Comparison of ENCODE assay signal across 27 mouse cellular contexts in the genomic region with DNA sequence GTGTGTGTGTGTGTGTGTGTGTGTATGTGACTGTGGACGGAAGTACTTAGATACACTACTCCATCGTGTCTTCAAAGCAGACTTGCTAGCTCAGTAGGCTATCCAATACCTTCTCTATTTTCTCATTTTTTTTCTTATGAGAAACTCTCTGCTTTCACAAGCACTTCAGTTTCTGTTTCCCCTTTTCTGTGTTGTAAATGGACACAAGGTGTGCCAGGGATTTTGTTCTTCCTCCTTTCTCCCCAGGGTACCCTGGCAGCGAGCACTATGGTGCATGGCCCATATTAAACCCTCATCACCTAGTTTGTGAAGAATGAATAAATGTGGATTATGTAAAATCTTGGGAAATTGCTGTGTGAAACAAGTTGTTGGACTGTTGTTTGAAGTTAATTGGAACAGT. TPM values are rescaled to one million over a fixed set of nuclear protein-coding genes. Genes with fewer than 3 reads are reported as not detected.
DNase-seq lines count a peak whose midpoint lies in the region; ATAC-seq and TF ChIP-seq lines count a peak whose summit lies in the region.
"Had no signal": no experiment of that assay in that cellular context is flagged by ENCODE, and none has a peak within 500 bp of the region (broad histone marks: within the 10 kb centered on the region; RNA-seq: fewer than 3 reads in every experiment).

No protein-coding gene starts in this region.

- peaks cover 15% of the 10 kb centered on the region for H3K36me3 ChIP-seq in intestine, embryonic 14.5 days (ENCODE audit: control insufficient read depth, insufficient read depth, low read length)
- 0 out of 2 replicates have a peak, but pooled peaks cover under 1% of the 10 kb centered on the region for H3K36me3 ChIP-seq in intestine, embryonic 16.5 days (ENCODE audit: control insufficient read depth, insufficient read depth, low read length)
- H3K36me3 ChIP-seq in MEL (ENCODE audit: control insufficient read depth in 1 of 2, insufficient read depth in 2 of 2, low read length in 2 of 2), result peaks cover 0 to 5% of the 10 kb centered on the region in 2 experiments
- H3K36me3 ChIP-seq in hindbrain, embryonic 13.5 days, result peaks cover 20% of the 10 kb centered on the region
- H3K36me3 ChIP-seq: hindbrain, embryonic 15.5 days had no signal

- no peak for ATAC-seq in intestine, embryonic 14.5 days (replicated peaks; ENCODE audit: low FRiP score, low TSS enrichment, low read depth)
- no peak for ATAC-seq in intestine, embryonic 16.5 days
- ATAC-seq in megakaryocyte, adult 5-6 weeks (ENCODE audit: poor library complexity, severe bottlenecking), result peak; percentile 90
- no peak for ATAC-seq in hindbrain, embryonic 13.5 days (ENCODE audit: low FRiP score)
- ATAC-seq: activated CD4-positive, CD25-positive, alpha-beta regulatory T cell, adult 4 months; forebrain, embryonic 14.5 days; Patski had no signal

- no peak overlapping the region for H3K4me3 ChIP-seq in intestine, embryonic 14.5 days (ENCODE audit: low read depth, low read length)
- H3K4me3 ChIP-seq in intestine, embryonic 16.5 days (ENCODE audit: low read length), result no peak overlapping the region
- no peak overlapping the region for H3K4me3 ChIP-seq in MEL (ENCODE audit: control insufficient read depth in 1 of 2, insufficient read depth in 1 of 2, low read depth in 2 of 2, low read length in 2 of 2)
- H3K4me3 ChIP-seq in hindbrain, embryonic 13.5 days, result no peak overlapping the region
- H3K4me3 ChIP-seq: embryonic facial prominence, embryonic 15.5 days; erythroblast, embryonic 14.5 days; forebrain, embryonic 10.5 days; gastrocnemius, adult 2 months; heart, embryonic 13.5 days; hindbrain, embryonic 15.5 days had no signal

- no peak for TF ChIP-seq RAD21 in MEL (IDR thresholded peaks at IDR 0.05; ENCODE audit: low read depth, low read length)

- WGBS in intestine, embryonic 14.5 days, result 91% methylated on average over 3 of the region's 3 CpGs
- WGBS in intestine, embryonic 16.5 days, result 85% methylated on average over 3 of the region's 3 CpGs
- WGBS in hindbrain, embryonic 13.5 days, result 92% methylated on average over 3 of the region's 3 CpGs

- 0 out of 2 replicates have a peak, but pooled peaks cover 3% of the 10 kb centered on the region for H3K4me1 ChIP-seq in intestine, embryonic 14.5 days (replicated peaks; ENCODE audit: control insufficient read depth, insufficient read depth, low read length)
- H3K4me1 ChIP-seq in intestine, embryonic 16.5 days (ENCODE audit: control insufficient read depth, insufficient read depth, low read length), result 0 out of 2 replicates have a peak, but pooled peaks cover 5% of the 10 kb centered on the region
- no peaks in the 10 kb centered on the region for H3K4me1 ChIP-seq in MEL (ENCODE audit: control insufficient read depth in 1 of 2, insufficient read depth in 2 of 2, low read length in 2 of 2)
- peaks cover 19% of the 10 kb centered on the region for H3K4me1 ChIP-seq in hindbrain, embryonic 13.5 days (replicated peaks)
- H3K4me1 ChIP-seq: embryonic facial prominence, embryonic 15.5 days; forebrain, embryonic 10.5 days had no signal

- no peak for TF ChIP-seq CTCF in MEL (IDR thresholded peaks at IDR 0.05 in 2 of 3, conservative IDR thresholded peaks at IDR 0.05 in 1 of 3; ENCODE audit: control insufficient read depth in 1 of 3, insufficient read depth in 1 of 3, low read depth in 2 of 3, low read length in 3 of 3, poor library complexity in 1 of 3, severe bottlenecking in 1 of 3)

- H3K27ac ChIP-seq in intestine, embryonic 14.5 days (ENCODE audit: low read depth), result no peak overlapping the region
- no peak overlapping the region for H3K27ac ChIP-seq in intestine, embryonic 16.5 days (ENCODE audit: low read length)
- no peak overlapping the region for H3K27ac ChIP-seq in MEL (ENCODE audit: control insufficient read depth, low read depth, low read length)
- H3K27ac ChIP-seq in hindbrain, embryonic 13.5 days, result no peak overlapping the region
- H3K27ac ChIP-seq: embryonic facial prominence, embryonic 15.5 days; forebrain, embryonic 10.5 days; gastrocnemius, adult 2 months; heart, embryonic 13.5 days; hindbrain, embryonic 15.5 days had no signal

- no peak for TF ChIP-seq EP300 in MEL (IDR thresholded peaks at IDR 0.05; ENCODE audit: low read depth in 1 of 2, low read length in 2 of 2)

- no peak overlapping the region for H3K9ac ChIP-seq in intestine, embryonic 14.5 days (ENCODE audit: low read length)
- no peak overlapping the region for H3K9ac ChIP-seq in intestine, embryonic 16.5 days (ENCODE audit: low read depth, low read length)
- H3K9ac ChIP-seq in MEL (ENCODE audit: control insufficient read depth, low read depth, low read length, poor library complexity, severe bottlenecking), result no peak overlapping the region
- H3K9ac ChIP-seq in hindbrain, embryonic 13.5 days, result no peak overlapping the region
- H3K9ac ChIP-seq: embryonic facial prominence, embryonic 15.5 days; heart, embryonic 13.5 days; hindbrain, embryonic 15.5 days had no signal

- H3K9me3 ChIP-seq in intestine, embryonic 14.5 days (ENCODE audit: control insufficient read depth, low read length), result no peaks in the 10 kb centered on the region
- no peaks in the 10 kb centered on the region for H3K9me3 ChIP-seq in intestine, embryonic 16.5 days (ENCODE audit: control insufficient read depth, low read length)
- no peaks in the 10 kb centered on the region for H3K9me3 ChIP-seq in MEL (replicated peaks; ENCODE audit: insufficient read depth, low read length)
- H3K9me3 ChIP-seq in hindbrain, embryonic 13.5 days, result no peaks in the 10 kb centered on the region
- H3K9me3 ChIP-seq: embryonic facial prominence, embryonic 15.5 days; forebrain, embryonic 10.5 days; heart, embryonic 13.5 days; hindbrain, embryonic 15.5 days had no signal

- no peak for TF ChIP-seq POLR2A in MEL (IDR thresholded peaks at IDR 0.05; ENCODE audit: control insufficient read depth in 1 of 2, insufficient read depth in 1 of 2, low read depth in 1 of 2, low read length in 2 of 2, poor library complexity in 1 of 2)

- DNase-seq in intestine, embryonic 14.5 days (ENCODE audit: low spot score), result peak; percentile 28
- DNase-seq in MEL (ENCODE audit: low read depth, low spot score), result peak; percentile 27
- no peak for DNase-seq in adrenal gland, adult (ENCODE audit: inconsistent age in 2 of 2, low spot score in 1 of 2)
- DNase-seq: adrenal gland, adult 2 months; adrenal gland, postnatal 25 days; B cell, adult 2 months; cerebellum, adult 18-20 months; cerebellum, adult 9-11 months; cerebellum, postnatal 36 days; embryo, embryonic 11 days; gastrocnemius, adult 2 months; gastrocnemius, postnatal 36 days; heart, postnatal 4 days; kidney, adult 11 months had no signal

- H3K79me2 ChIP-seq in MEL (ENCODE audit: control insufficient read depth, insufficient read depth, low read length, poor library complexity), result no peaks in the 10 kb centered on the region

- no peaks in the 10 kb centered on the region for H3K27me3 ChIP-seq in intestine, embryonic 14.5 days (replicated peaks; ENCODE audit: control insufficient read depth, insufficient read depth, low read length)
- H3K27me3 ChIP-seq in intestine, embryonic 16.5 days (replicated peaks; ENCODE audit: control insufficient read depth, insufficient read depth, low read length), result no peaks in the 10 kb centered on the region
- no peaks in the 10 kb centered on the region for H3K27me3 ChIP-seq in MEL (ENCODE audit: control insufficient read depth in 1 of 2, insufficient read depth in 2 of 2, low read length in 2 of 2)
- no peaks in the 10 kb centered on the region for H3K27me3 ChIP-seq in hindbrain, embryonic 13.5 days
- H3K27me3 ChIP-seq: embryonic facial prominence, embryonic 15.5 days; heart, embryonic 13.5 days; hindbrain, embryonic 15.5 days; Patski had no signal

- no peak overlapping the region for H3K4me2 ChIP-seq in intestine, embryonic 14.5 days (ENCODE audit: low read length)
- H3K4me2 ChIP-seq in intestine, embryonic 16.5 days (ENCODE audit: low read depth, low read length), result no peak overlapping the region
- no peak overlapping the region for H3K4me2 ChIP-seq in hindbrain, embryonic 13.5 days
- H3K4me2 ChIP-seq: embryonic facial prominence, embryonic 15.5 days; heart, embryonic 13.5 days; hindbrain, embryonic 15.5 days had no signal

TF ChIP-seq in MEL, 35 proteins besides CTCF, POLR2A, EP300 and RAD21:
- TF ChIP-seq MYC (IDR thresholded peaks at IDR 0.05; ENCODE audit: low read depth, low read length) (no peak), ZC3H11A (IDR thresholded peaks at IDR 0.05; ENCODE audit: low read depth, low read length) (no peak), KAT2A (conservative IDR thresholded peaks at IDR 0.05; ENCODE audit: low read depth, low read length) (no peak), RCOR1 (IDR thresholded peaks at IDR 0.05; ENCODE audit: low read depth, low read length) (no peak), NELFE (IDR thresholded peaks at IDR 0.05; ENCODE audit: low read depth, low read length) (no peak), ELF1 (IDR thresholded peaks at IDR 0.05; ENCODE audit: low read depth, low read length) (no peak)
TF ChIP-seq in MEL: peak in this region for 0.

RNA-seq across cellular contexts. Expression of a gene that starts 39.7 kb away (rescaled TPM):
- polyA plus RNA-seq in intestine, embryonic 14.5 days (2014; fragmentation: Nextera tagmentation; extraction: Ambion mirVana), result 34.6 and 36.8 TPM in 2 replicates
- polyA plus RNA-seq in intestine, embryonic 16.5 days (2015; fragmentation: Nextera tagmentation; extraction: Ambion mirVana), result 35.1 and 35.8 TPM in 2 replicates
- total RNA-seq in MEL (2012; rRNA removed), result 6.7 and 7.2 TPM in 2 replicates
- 10 to 100 TPM in 1 of 2 experiments, not detected in 1; 13.0 TPM for polyA plus RNA-seq in MEL (2012; ENCODE audit: insufficient read depth in 1 of 2, insufficient read length in 2 of 2, low read depth in 1 of 2, low replicate concordance in 2 of 2, missing spikeins in 1 of 2)
- 42.4 and 45.0 TPM in 2 replicates for total RNA-seq in megakaryocyte, adult 5-6 weeks (2015)
- total RNA-seq in megakaryocyte, adult 5-6 weeks (2017), result 74.6 and 79.6 TPM in 2 replicates
- 41.2 and 41.3 TPM in 2 replicates for polyA plus RNA-seq in hindbrain, embryonic 13.5 days (2015; fragmentation: Nextera tagmentation; extraction: Ambion mirVana)

RNA-seq across cellular contexts. Expression of a gene that starts 55.7 kb away (rescaled TPM):
- polyA plus RNA-seq in intestine, embryonic 14.5 days (2014; fragmentation: Nextera tagmentation; extraction: Ambion mirVana), result not detected in 2 replicates
- not detected in 2 replicates for polyA plus RNA-seq in intestine, embryonic 16.5 days (2015; fragmentation: Nextera tagmentation; extraction: Ambion mirVana)
- not detected in 2 replicates for total RNA-seq in MEL (2012; rRNA removed)
- under 1 TPM in 1 of 2 experiments, not detected in 1; 0.29 TPM for polyA plus RNA-seq in MEL (2012; ENCODE audit: insufficient read depth in 1 of 2, insufficient read length in 2 of 2, low read depth in 1 of 2, low replicate concordance in 2 of 2, missing spikeins in 1 of 2)
- not detected in 2 replicates for total RNA-seq in megakaryocyte, adult 5-6 weeks (2015)
- not detected in 2 replicates for total RNA-seq in megakaryocyte, adult 5-6 weeks (2017)
- not detected in 2 replicates for polyA plus RNA-seq in hindbrain, embryonic 13.5 days (2015; fragmentation: Nextera tagmentation; extraction: Ambion mirVana)
- total RNA-seq: gastrocnemius, adult 2 months; gastrocnemius, postnatal 36 days had no signal
- polyA plus RNA-seq: activated CD4-positive, CD25-positive, alpha-beta regulatory T cell, adult 4 months; embryonic facial prominence, embryonic 11.5 days; erythroblast, embryonic 14.5 days; forebrain, embryonic 10.5 days; forebrain, embryonic 14.5 days; heart, postnatal 0 days; hindbrain, embryonic 15.5 days; Patski had no signal

Comparison
In these comparisons a context has a peak if more than half of its experiments do, and no peak if none do; other contexts are left out.
1. DNase-seq: peak in intestine, embryonic 14.5 days (single experiment) and MEL (single experiment); none in adrenal gland, adult (0 of 2).